In the genomic region with DNA sequence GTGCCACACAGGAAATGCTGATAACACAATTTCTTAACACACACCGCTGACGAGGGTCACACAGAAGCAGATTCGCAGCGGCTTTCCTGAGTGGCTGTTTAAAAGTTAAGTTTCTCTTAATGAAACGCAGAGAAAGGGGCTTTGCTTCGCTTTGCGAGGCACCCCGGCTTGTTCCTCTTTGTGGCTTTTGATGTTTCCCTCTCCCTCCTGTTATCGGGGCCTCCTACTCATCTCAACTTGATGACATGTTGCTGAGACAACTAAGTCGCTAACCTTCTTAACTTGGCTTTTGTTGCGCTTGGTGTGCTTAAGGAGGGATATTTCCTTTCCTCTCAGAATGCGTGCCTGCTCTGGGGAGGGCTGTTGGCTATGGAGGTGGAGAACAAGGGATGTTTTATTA, we compare ENCODE assay signal across 17 mouse cellular contexts.
DNase-seq lines count a peak whose midpoint lies in the region; ATAC-seq lines count a peak whose summit lies in the region.
"Had no signal": no experiment of that assay in that cellular context is flagged by ENCODE, and none has a peak within 500 bp of the region (broad histone marks: within the 10 kb centered on the region; RNA-seq: fewer than 3 reads in every experiment).

No protein-coding gene starts in this region.

- 22% methylated on average over 12 of the region's 12 CpGs for WGBS in heart, embryonic 13.5 days
- 24% methylated on average over 12 of the region's 12 CpGs for WGBS in midbrain, embryonic 10.5 days

- intact Hi-C loops in heart, postnatal 25 days (cut with DNase I): no loop called here

- DNase-seq in heart, postnatal 25 days (ENCODE audit: low spot score): no peak
- peak; percentile 93 for DNase-seq in MEL-GATA-1-ER (ENCODE audit: extremely low read depth, low read depth)
- peak; percentile 20 for DNase-seq in c-Kit-positive CD71-negative TER-119-negative erythroid progenitor cells, embryonic 14.5 days (ENCODE audit: low read depth)
- peak; percentile 22 for DNase-seq in midbrain, embryonic 10.5 days (ENCODE audit: low spot score)
- no peak for DNase-seq in cerebellum, adult 9-10 months
- DNase-seq in gastrocnemius, postnatal 10 days: no peak
- DNase-seq: cerebellum, adult 8-10 months; gastrocnemius, postnatal 25 days; kidney, adult 9 months; thymus, postnatal 36 days had no signal

- no peaks in the 10 kb centered on the region; the same call in 1 of the 2 replicates for H3K27me3 ChIP-seq in heart, embryonic 13.5 days (replicated peaks)
- H3K27me3 ChIP-seq in midbrain, embryonic 10.5 days (ENCODE audit: low read depth, poor library complexity, severe bottlenecking): peaks cover 58% of the 10 kb centered on the region
- H3K27me3 ChIP-seq: limb, embryonic 12.5 days had no signal

- H3K4me1 ChIP-seq in heart, embryonic 13.5 days: peaks cover 11% of the 10 kb centered on the region; the same call in 1 of the 2 replicates
- peaks cover 12% of the 10 kb centered on the region for H3K4me1 ChIP-seq in midbrain, embryonic 10.5 days
- H3K4me1 ChIP-seq: limb, embryonic 12.5 days; liver, embryonic 15.5 days had no signal

- H3K4me3 ChIP-seq in heart, embryonic 13.5 days: peak overlapping the region; percentile 29
- 0 out of 2 replicates have a peak overlapping the region, but pooled peaks have one; percentile 1 for H3K4me3 ChIP-seq in midbrain, embryonic 10.5 days
- H3K4me3 ChIP-seq: left cerebral cortex, adult 2 months; limb, embryonic 12.5 days; liver, embryonic 15.5 days had no signal

- H3K27ac ChIP-seq in heart, embryonic 13.5 days (replicated peaks): no peak overlapping the region
- H3K27ac ChIP-seq in midbrain, embryonic 10.5 days (replicated peaks): no peak overlapping the region
- H3K27ac ChIP-seq: hindbrain, embryonic 14.5 days; left cerebral cortex, adult 2 months; limb, embryonic 12.5 days; liver, embryonic 15.5 days; macrophage; stomach, postnatal 0 days had no signal

- H3K9me3 ChIP-seq in heart, embryonic 13.5 days: no peaks in the 10 kb centered on the region
- no peaks in the 10 kb centered on the region for H3K9me3 ChIP-seq in midbrain, embryonic 10.5 days (replicated peaks)
- H3K9me3 ChIP-seq: limb, embryonic 12.5 days; liver, embryonic 15.5 days had no signal

- H3K36me3 ChIP-seq in heart, embryonic 13.5 days: no peaks in the 10 kb centered on the region
- H3K36me3 ChIP-seq in midbrain, embryonic 10.5 days: no peaks in the 10 kb centered on the region
- H3K36me3 ChIP-seq: limb, embryonic 12.5 days; liver, embryonic 15.5 days had no signal

- peak overlapping the region; percentile 61 for H3K4me2 ChIP-seq in heart, embryonic 13.5 days
- H3K4me2 ChIP-seq: hindbrain, embryonic 14.5 days; limb, embryonic 12.5 days; liver, embryonic 15.5 days had no signal

- no peak for ATAC-seq in heart, embryonic 13.5 days (ENCODE audit: extremely low read depth, insufficient number of reproducible peaks, low FRiP score, low TSS enrichment)

- H3K9ac ChIP-seq in heart, embryonic 13.5 days: no peak overlapping the region
- H3K9ac ChIP-seq: hindbrain, embryonic 14.5 days; limb, embryonic 12.5 days; liver, embryonic 15.5 days had no signal

Comparison
In these comparisons a context has a peak if more than half of its experiments do, and no peak if none do; other contexts are left out.
1. DNase-seq: peak in MEL-GATA-1-ER (single experiment), c-Kit-positive CD71-negative TER-119-negative erythroid progenitor cells, embryonic 14.5 days (single experiment) and midbrain, embryonic 10.5 days (single experiment); none in heart, postnatal 25 days (single experiment), cerebellum, adult 9-10 months (single experiment) and gastrocnemius, postnatal 10 days (single experiment).